Mouse (Mus musculus): Measurements from ENCODE around the gene Vwa8.

DNA sequence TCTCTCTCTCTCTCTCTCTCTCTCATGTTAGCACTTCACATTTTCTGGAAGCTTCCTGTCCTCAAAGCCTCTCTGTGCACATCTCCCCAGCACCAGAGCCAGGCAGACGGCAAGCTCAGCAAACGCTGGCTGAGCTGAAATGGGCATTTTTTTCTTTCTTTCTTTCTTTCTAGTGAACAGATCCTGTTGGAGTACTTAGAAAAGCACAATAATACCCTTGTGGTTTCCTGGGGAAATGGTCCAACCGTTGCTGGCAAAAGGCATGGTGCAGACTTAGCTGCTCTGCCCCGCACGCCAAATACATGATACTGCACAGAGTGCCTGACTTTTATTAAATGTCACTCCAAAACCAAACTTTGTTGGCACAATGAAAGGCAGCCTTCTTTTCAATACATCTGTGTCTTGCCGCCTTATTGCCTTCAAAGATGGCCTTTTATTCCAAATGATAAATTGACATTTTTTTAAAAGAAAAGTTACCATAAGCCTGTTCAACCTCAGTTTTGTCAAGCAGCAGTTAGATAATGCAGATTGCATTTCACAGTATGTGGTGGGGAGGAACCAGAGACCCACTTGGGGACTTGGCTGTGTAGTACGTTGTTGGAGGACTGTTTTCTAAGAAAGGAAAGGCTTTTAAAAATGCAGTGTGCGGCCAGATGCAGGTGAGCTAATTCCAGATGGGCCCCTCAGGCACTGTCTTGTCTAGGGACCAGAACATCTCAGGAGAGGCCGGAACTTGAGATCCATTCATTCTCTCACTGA lies 351.5 kb downstream of the Vwa8 start:
- TF ChIP-seq CTCF (IDR thresholded peaks at IDR 0.05; ENCODE audit: borderline replicate concordance, extremely low read depth, insufficient read depth, insufficient read length) (no peak), POLR2A (IDR thresholded peaks at IDR 0.05; ENCODE audit: borderline replicate concordance, extremely low read depth, insufficient read depth, insufficient read length, poor library complexity, severe bottlenecking) (no peak)

All from brain, embryonic 14.5 days (tissue).